Mouse (Mus musculus) cortical plate, adult 2 months (tissue): ENCODE results near the gene Tspan17.

ENCODE experiments used
- CTCF ChIP-seq: fragments of 200-500 bp; IDR thresholded peaks from 2 replicates; pipeline ENCODE4 v1.5.1; 2011; ENCODE audit warnings: mild to moderate bottlenecking, control low read depth, low read length; ENCODE audit not compliant: insufficient read depth; ENCODE audit errors: extremely low read depth
- POLR2A ChIP-seq: fragments of 200-500 bp; IDR thresholded peaks from 2 replicates; pipeline ENCODE4 v1.6.1; 2011; ENCODE audit warnings: mild to moderate bottlenecking, low read length, control low read depth; ENCODE audit not compliant: insufficient read depth; ENCODE audit errors: extremely low read depth

DNA sequence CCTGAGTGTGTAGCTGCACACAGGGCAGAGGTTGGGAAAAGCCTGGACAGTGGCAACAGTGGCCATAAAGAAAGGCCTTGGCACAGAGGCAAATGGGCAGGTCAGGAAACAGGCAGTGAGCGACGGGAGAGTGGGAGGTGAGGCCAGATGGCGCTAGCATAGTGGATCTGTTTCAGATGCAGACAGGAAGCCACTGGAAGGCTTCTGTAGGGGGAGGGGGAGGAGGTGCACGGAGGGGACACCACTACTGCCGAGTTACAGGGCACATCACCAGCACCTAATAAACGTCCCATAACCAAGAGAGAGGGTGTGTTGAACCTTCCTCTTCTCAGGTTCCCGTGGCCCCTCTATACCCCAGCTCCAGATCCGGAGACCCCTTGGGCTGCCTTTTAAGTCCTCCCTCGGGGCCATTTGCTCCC lies 48.3 kb downstream of the Tspan17 start:
- TF ChIP-seq CTCF (no peak), POLR2A (no peak)
